Mouse (Mus musculus): Measurements from ENCODE around the gene Sh3gl2. TPM values are rescaled to one million over a fixed set of nuclear protein-coding genes. Genes with fewer than 3 reads are reported as not detected.

The Sh3gl2 gene
- total RNA-seq, 2 experiments from 2014 or later, result 2.3 to 3.0 TPM

GRCm38 (mm10) chr4:85554696-85555095 is 349.8 kb downstream of the Sh3gl2 start:
- intact Hi-C loops (cut with DNase I), result no loop called here
- no peak for DNase-seq

- intact Hi-C loops (cut with DNase I), result no loop called here
- DNase-seq, result no peak
These were observed 354.8 kb downstream of the Sh3gl2 start for GRCm38 (mm10) chr4:85559753-85560152.

- no peak for DNase-seq
- intact Hi-C loops (cut with DNase I), result no loop called here
These were observed 380.5 kb downstream of the Sh3gl2 start for GRCm38 (mm10) chr4:85585426-85585825.

GRCm38 (mm10) chr4:85588928-85589327 is 384.0 kb downstream of the Sh3gl2 start:
- no peak for DNase-seq
- intact Hi-C loops (cut with DNase I), result no loop called here

GRCm38 (mm10) chr4:85591037-85591436 is 386.1 kb downstream of the Sh3gl2 start:
- no peak for DNase-seq
- intact Hi-C loops (cut with DNase I), result no loop called here

- DNase-seq, result no peak
- intact Hi-C loops (cut with DNase I), result no loop called here
These were observed 389.2 kb downstream of the Sh3gl2 start for GRCm38 (mm10) chr4:85594159-85594558.

GRCm38 (mm10) chr4:85613331-85613730 is 408.4 kb downstream of the Sh3gl2 start:
- intact Hi-C loops (cut with DNase I), result no loop called here
- no peak for DNase-seq

GRCm38 (mm10) chr4:85618746-85619145 is 413.8 kb downstream of the Sh3gl2 start:
- intact Hi-C loops (cut with DNase I), result no loop called here
- DNase-seq, result no peak

- intact Hi-C loops (cut with DNase I), result no loop called here
- peak; percentile 4 to 18 for DNase-seq
These were observed 414.3 kb downstream of the Sh3gl2 start for GRCm38 (mm10) chr4:85619261-85619660.

GRCm38 (mm10) chr4:85629381-85629780 is 424.5 kb downstream of the Sh3gl2 start:
- intact Hi-C loops (cut with DNase I), result no loop called here
- DNase-seq, result no peak

- intact Hi-C loops (cut with DNase I), result no loop called here
These were observed 464.3 kb downstream of the Sh3gl2 start for GRCm38 (mm10) chr4:85669271-85669670.

GRCm38 (mm10) chr4:85669735-85670134 is 464.8 kb downstream of the Sh3gl2 start:
- no peak for DNase-seq
- intact Hi-C loops (cut with DNase I), result no loop called here

More at GRCm38 (mm10) chr4:85669271-85669670, 464.3 kb downstream of the Sh3gl2 start:
- no peak for DNase-seq

- DNase-seq, result no peak
- intact Hi-C loops (cut with DNase I), result no loop called here
These were observed 467.4 kb downstream of the Sh3gl2 start for GRCm38 (mm10) chr4:85672290-85672689.

- no peak for DNase-seq
- intact Hi-C loops (cut with DNase I), result no loop called here
These were observed 472.7 kb downstream of the Sh3gl2 start for GRCm38 (mm10) chr4:85677621-85678020.

- DNase-seq, result no peak
- intact Hi-C loops (cut with DNase I), result no loop called here
These were observed 481.2 kb downstream of the Sh3gl2 start for GRCm38 (mm10) chr4:85686160-85686559.

All from heart, postnatal 36 days (tissue).